Mouse (Mus musculus) adrenal gland, adult 8-10 months (tissue): ENCODE data around the gene Gm14308. TPM values are rescaled to one million over a fixed set of nuclear protein-coding genes. Genes with fewer than 3 reads are reported as not detected.
"Not testable (repeated sequence)": the region's sequence is repeated elsewhere in the genome, so short reads cannot be mapped to it uniquely, and the experiment has no call there.

Experiments used
- DNase-seq: peaks from one replicate; pipeline ENCODE4 v3.0.0; 2022
- total RNA-seq, 4 experiments: library from RNA; stranded (reverse); gene quantifications; 2 replicates each; pipeline ENCODE4 v1.2.4; 2022

Gm14308 gene
- 10 to 100 TPM in 1 of 4 experiments, 1 to 10 TPM in 3; 2.9 to 10.5 (median 5.3) TPM for total RNA-seq

- not testable (repeated sequence) for DNase-seq
Observed at GRCm38 (mm10) chr2:176636244-176636643, at the start of gene Gm14308. Gene Gm14308 (minus strand): TSS chr2:176636344.

GRCm38 (mm10) chr2:176670222-176670621 lies 34.1 kb upstream of the Gm14308 start, which contains the start of gene Zfp973:
Gene Zfp973 (plus strand): TSS chr2:176670522.
- DNase-seq = not testable (repeated sequence)

Other genes starting within 250 kb of the Gm14308 start
- gene Gm14435, start 212.8 kb downstream of the Gm14308 start, total RNA-seq = 10 to 100 TPM; 17.1 to 30.4 (median 20.0) TPM
- 1 to 10 TPM in 2 of 4 experiments, not detected in 2; 1.0 to 1.3 TPM for gene Gm14434, start 149.6 kb downstream of the Gm14308 start, total RNA-seq
- not detected for gene Zfp967, start 115.3 kb downstream of the Gm14308 start, total RNA-seq
- gene Zfp973, start 34.2 kb upstream of the Gm14308 start, total RNA-seq = 10 to 100 TPM; 11.3 to 14.2 (median 13.1) TPM
- 10 to 100 TPM; 15.5 to 17.1 (median 16.5) TPM for gene Gm14305, start 72.0 kb upstream of the Gm14308 start, total RNA-seq
- gene Gm14295, start 162.3 kb upstream of the Gm14308 start, total RNA-seq = 10 to 100 TPM in 3 of 4 experiments, 1 to 10 TPM in 1; 9.8 to 14.0 (median 12.6) TPM
- not detected for gene Gm14408, start 194.8 kb upstream of the Gm14308 start, total RNA-seq